Mouse (Mus musculus) CH12.LX (cell line): ENCODE data around the gene Skp2. TPM values are rescaled to one million over a fixed set of nuclear protein-coding genes. Genes with fewer than 3 reads are reported as not detected.

Experiments
- DNase-seq: peaks from one replicate; pipeline ENCODE4 v3.0.0-alpha.2; 2013; ENCODE audit errors: extremely low read depth
- H3K27ac ChIP-seq: 2 replicates; pipeline ENCODE4 v1.5.1; 2012; ENCODE audit warnings: low read depth, mild to moderate bottlenecking, control low read depth, moderate library complexity; ENCODE audit not compliant: insufficient read depth
- H3K27me3 ChIP-seq: replicated peaks from 2 replicates; pipeline ENCODE3; 2012; ENCODE audit warnings: inconsistent platforms
- H3K36me3 ChIP-seq, 2 experiments: replicated peaks in 1 of 2; 2 replicates each; pipeline versions ENCODE3 to v1.6.1; 2012; ENCODE audit warnings: inconsistent platforms in 1 of 2, low read length in 1 of 2, mild to moderate bottlenecking in 1 of 2, mixed read lengths in 1 of 2, moderate library complexity in 1 of 2; ENCODE audit not compliant: control insufficient read depth in 1 of 2, insufficient read depth in 1 of 2
- H3K4me1 ChIP-seq, 2 experiments: 2 replicates each; pipeline ENCODE4 v1.6.1; 2012; ENCODE audit warnings: inconsistent platforms in 1 of 2, moderate library complexity in 1 of 2; ENCODE audit not compliant: insufficient read depth in 2 of 2, control insufficient read depth in 1 of 2
- H3K4me2 ChIP-seq: 2 replicates; pipeline ENCODE4 v1.6.1; 2012; ENCODE audit warnings: low read depth, mild to moderate bottlenecking, control low read depth; ENCODE audit not compliant: poor library complexity, insufficient read depth, severe bottlenecking
- H3K4me3 ChIP-seq, 3 experiments: fragments of 150-350 bp in 1 of 3; sonication (generic) in 1 of 3; replicated peaks in 1 of 3; 2 replicates each; pipeline versions ENCODE3 to v1.5.1; 2011 to 2012; ENCODE audit warnings: low read depth in 2 of 3, low read length in 2 of 3, mild to moderate bottlenecking in 2 of 3, moderate library complexity in 2 of 3, control low read depth in 1 of 3, improper control_type of control experiment in 1 of 3, inconsistent platforms in 1 of 3, mixed read lengths in 1 of 3; ENCODE audit not compliant: poor library complexity in 1 of 3
- H3K79me2 ChIP-seq: replicated peaks from 2 replicates; pipeline ENCODE4 v1.6.1; 2012; ENCODE audit warnings: mild to moderate bottlenecking, moderate library complexity; ENCODE audit not compliant: control insufficient read depth, poor library complexity, insufficient read depth, severe bottlenecking; ENCODE audit errors: extremely low read depth
- H3K9ac ChIP-seq: 2 replicates; pipeline ENCODE4 v1.6.1; 2012; ENCODE audit warnings: low read depth, mild to moderate bottlenecking, control low read depth, moderate library complexity; ENCODE audit not compliant: insufficient read depth
- H3K9me3 ChIP-seq: replicated peaks from 2 replicates; pipeline ENCODE3; 2012; ENCODE audit warnings: low read length, inconsistent platforms, mixed read lengths
- BHLHE40 ChIP-seq: IDR thresholded peaks from 2 replicates; pipeline ENCODE4 v1.6.1; 2011; ENCODE audit warnings: mild to moderate bottlenecking, low read depth, low read length, improper control_type of control experiment
- ELF1 ChIP-seq: IDR thresholded peaks from 2 replicates; pipeline ENCODE4 v1.6.1; 2014; ENCODE audit warnings: low read depth, mild to moderate bottlenecking, inconsistent platforms, low read length, improper control_type of control experiment
- EP300 ChIP-seq: IDR thresholded peaks from 2 replicates; pipeline ENCODE4 v1.6.1; 2011; ENCODE audit warnings: low read length, improper control_type of control experiment
- GABPA ChIP-seq: IDR thresholded peaks from 2 replicates; pipeline ENCODE4 v1.6.1; 2012; ENCODE audit warnings: low read depth, low read length, improper control_type of control experiment, inconsistent platforms; ENCODE audit not compliant: insufficient replicate concordance
- IRF4 ChIP-seq: IDR thresholded peaks from 2 replicates; pipeline ENCODE4 v1.6.1; 2014; ENCODE audit warnings: low read depth, mild to moderate bottlenecking, inconsistent platforms, low read length, improper control_type of control experiment
- MAX ChIP-seq: IDR thresholded peaks from 2 replicates; pipeline ENCODE4 v1.6.1; 2011; ENCODE audit warnings: low read length, improper control_type of control experiment
- MEF2A ChIP-seq: IDR thresholded peaks from 2 replicates; pipeline ENCODE4 v1.6.1; 2014; ENCODE audit warnings: low read depth, mild to moderate bottlenecking, inconsistent platforms, low read length, improper control_type of control experiment, borderline replicate concordance
- MXI1 ChIP-seq: IDR thresholded peaks from 2 replicates; pipeline ENCODE4 v1.6.1; 2011; ENCODE audit warnings: mild to moderate bottlenecking, low read depth, low read length, improper control_type of control experiment
- PAX5 ChIP-seq: IDR thresholded peaks from 2 replicates; pipeline ENCODE4 v1.6.1; 2012; ENCODE audit warnings: low read length, inconsistent platforms, mixed read lengths
- POLR2A ChIP-seq: IDR thresholded peaks from 2 replicates; pipeline ENCODE4 v1.6.1; 2011; ENCODE audit warnings: low read depth, mild to moderate bottlenecking, improper control_type of control experiment, low read length
- POLR2AphosphoS2 ChIP-seq: IDR thresholded peaks from 2 replicates; pipeline ENCODE4 v1.6.1; 2011; ENCODE audit warnings: low read depth, low read length, improper control_type of control experiment
- RCOR1 ChIP-seq: conservative IDR thresholded peaks from 2 replicates; pipeline ENCODE4 v1.6.1; 2012; ENCODE audit warnings: low read depth, mild to moderate bottlenecking, inconsistent platforms, low read length, improper control_type of control experiment
- USF2 ChIP-seq: conservative IDR thresholded peaks from 2 replicates; pipeline ENCODE4 v1.6.1; 2011; ENCODE audit warnings: low read depth, low read length, improper control_type of control experiment
- ZC3H11A ChIP-seq: IDR thresholded peaks from 2 replicates; pipeline ENCODE4 v1.6.1; 2012; ENCODE audit warnings: low read depth, mild to moderate bottlenecking, inconsistent platforms, low read length, improper control_type of control experiment
- ZKSCAN1 ChIP-seq: IDR thresholded peaks from 2 replicates; pipeline ENCODE4 v1.6.1; 2012; ENCODE audit warnings: low read depth, inconsistent platforms, low read length, improper control_type of control experiment, borderline replicate concordance
- ZMIZ1 ChIP-seq: IDR thresholded peaks from 2 replicates; pipeline ENCODE4 v1.6.1; 2012; ENCODE audit warnings: low read depth, mild to moderate bottlenecking, inconsistent platforms, low read length, improper control_type of control experiment
- dilution Hi-C: fragments of 300-500 bp; cut with MboI; formaldehyde crosslinking; loops from 2 replicates; pipeline ENCODE4 v1.14.3; 2020; ENCODE audit warnings: low sequenced_read_pairs; ENCODE audit not compliant: extremely low pct_unique_long_range_greater_than_20kb, extremely low pct_ligation_motif_present
- in situ Hi-C: fragments of 300-500 bp; cut with MboI; formaldehyde crosslinking; loops from 3 replicates; pipeline ENCODE4 v1.14.3; 2019; ENCODE audit warnings: low sequenced_read_pairs, low pct_ligation_motif_present, low pct_unique_long_range_greater_than_20kb, mixed read lengths
- polyA plus RNA-seq: library from polyadenylated mRNA; unstranded; fragments of >175 nt; gene quantifications from 2 replicates; pipeline ENCODE4 v1.2.1, GENCODE M21; 2012; ENCODE audit warnings: low read depth; ENCODE audit not compliant: insufficient read length
- total RNA-seq, 2 experiments: library from RNA; depleted of rRNA; stranded (reverse); fragments of 300-350 nt in 1 of 2; fragments of >200 nt in 1 of 2; gene quantifications; 2 replicates each; pipeline ENCODE4 v1.2.3; 2012 to 2014

Skp2 gene
- total and polyA plus RNA-seq, 3 experiments: 14.1 to 23.2 (median 23.1) TPM

GRCm38 (mm10) chr15:9074139-9074538, 81.1 kb downstream of the Skp2 start:
- peaks cover 0 to 12% of the 10 kb centered on the region in 2 experiments for H3K36me3 ChIP-seq
- no peak overlapping the region for H3K4me2 ChIP-seq
- in situ Hi-C loops: no loop called here
- H3K27ac ChIP-seq: no peak overlapping the region
- H3K27me3 ChIP-seq: no peaks in the 10 kb centered on the region
- no peaks in the 10 kb centered on the region for H3K79me2 ChIP-seq
- no peak for TF ChIP-seq POLR2AphosphoS2
- TF ChIP-seq PAX5: no peak
- no peak for TF ChIP-seq RCOR1
- no peak for TF ChIP-seq USF2
- no peak for TF ChIP-seq GABPA
- TF ChIP-seq ELF1: no peak
- no peak for TF ChIP-seq POLR2A
- TF ChIP-seq EP300: no peak
- TF ChIP-seq ZMIZ1: no peak
- no peak for TF ChIP-seq BHLHE40
- TF ChIP-seq IRF4: no peak
- H3K4me1 ChIP-seq: peaks cover 0 to 46% of the 10 kb centered on the region in 2 experiments; a peak in 2 of 4 replicates
- H3K9ac ChIP-seq: no peak overlapping the region
- dilution Hi-C loops: no loop called here
- no peak overlapping the region for H3K4me3 ChIP-seq
- no peaks in the 10 kb centered on the region for H3K9me3 ChIP-seq
- no peak for DNase-seq

- H3K27me3 ChIP-seq: no peaks in the 10 kb centered on the region
- no peak overlapping the region for H3K4me2 ChIP-seq
- no peaks in the 10 kb centered on the region for H3K79me2 ChIP-seq
- no peak for DNase-seq
- H3K27ac ChIP-seq: no peak overlapping the region
- no peaks in the 10 kb centered on the region for H3K9me3 ChIP-seq
- no peak overlapping the region for H3K4me3 ChIP-seq
- dilution Hi-C loops: no loop called here
- peaks cover 0 to 41% of the 10 kb centered on the region in 2 experiments; a peak in 2 of 4 replicates for H3K4me1 ChIP-seq
- no peak for TF ChIP-seq ZC3H11A
- no peak for TF ChIP-seq ELF1
- no peak for TF ChIP-seq MEF2A
- TF ChIP-seq MAX: no peak
- TF ChIP-seq POLR2A: no peak
- no peak for TF ChIP-seq ZKSCAN1
- no peak for TF ChIP-seq MXI1
- in situ Hi-C loops: no loop called here
- H3K9ac ChIP-seq: no peak overlapping the region
- H3K36me3 ChIP-seq: peaks cover 0 to 12% of the 10 kb centered on the region in 2 experiments
Measured at GRCm38 (mm10) chr15:9073684-9074083, 81.5 kb downstream of the Skp2 start.
